Mouse (Mus musculus) frontal cortex, postnatal 25 days (tissue): Measurements from ENCODE around the gene Chrna7.

Experiments used
- DNase-seq, 2 experiments: peaks; one replicate each; pipeline ENCODE4 v3.0.0; 2022; ENCODE audit warnings: low spot score in 2 of 2

Chrna7 gene

DNA sequence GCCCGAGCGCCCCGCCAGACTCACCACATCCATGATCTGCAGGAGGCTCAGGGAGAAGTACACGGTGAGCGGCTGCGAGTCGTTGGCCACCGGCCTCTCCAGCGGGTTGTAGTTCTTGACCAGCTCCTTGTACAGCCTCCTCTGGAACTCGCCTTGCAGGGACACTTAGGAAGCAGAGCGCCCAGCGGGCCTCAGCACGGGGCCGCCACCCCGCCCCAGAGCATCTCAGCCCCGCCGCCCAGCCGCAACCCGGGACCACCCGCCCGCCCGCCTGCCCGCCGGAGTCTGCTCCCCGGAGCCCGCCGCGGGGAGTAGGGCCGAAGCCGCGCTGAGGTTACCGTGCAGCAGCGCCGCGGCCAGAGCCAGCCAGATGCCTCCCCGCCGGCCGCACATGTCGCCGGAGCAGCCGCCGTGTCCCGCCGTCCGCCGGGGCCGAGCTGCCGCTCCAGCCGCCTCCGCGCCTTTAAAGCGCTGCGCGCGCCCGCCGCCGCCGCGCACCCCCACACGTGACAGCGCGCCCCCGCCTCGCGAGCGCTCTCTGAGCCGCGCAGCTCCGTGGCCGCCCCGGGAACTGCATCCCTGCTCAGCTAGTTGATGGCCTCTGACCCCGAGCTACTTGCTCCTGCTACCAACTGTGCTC, at the start of gene Chrna7:
TSS of gene Chrna7 (minus strand) at position 486 of the 640 bp plus-strand sequence.
- peak; percentile 71 to 76 for DNase-seq

DNA sequence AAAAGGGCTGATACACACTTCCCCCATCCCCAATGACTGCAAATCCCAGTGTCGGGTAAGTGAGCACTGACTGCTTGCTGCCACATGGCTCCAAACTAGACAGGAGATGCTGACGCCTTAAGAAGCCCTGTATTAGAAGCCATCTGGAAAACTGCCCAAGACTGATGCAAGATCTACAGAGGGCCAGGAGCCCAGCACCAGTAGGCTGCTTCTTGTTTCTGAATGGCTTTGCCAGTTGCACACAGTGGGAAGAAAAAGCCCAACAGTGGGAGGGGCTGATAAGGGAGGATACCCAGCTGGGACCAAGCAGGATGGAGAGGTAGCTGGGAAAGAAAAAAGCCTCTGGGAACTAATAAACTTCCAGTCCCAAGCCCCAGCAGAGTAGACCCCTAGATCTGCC, 37.0 kb upstream of the Chrna7 start:
- DNase-seq = no peak

DNA sequence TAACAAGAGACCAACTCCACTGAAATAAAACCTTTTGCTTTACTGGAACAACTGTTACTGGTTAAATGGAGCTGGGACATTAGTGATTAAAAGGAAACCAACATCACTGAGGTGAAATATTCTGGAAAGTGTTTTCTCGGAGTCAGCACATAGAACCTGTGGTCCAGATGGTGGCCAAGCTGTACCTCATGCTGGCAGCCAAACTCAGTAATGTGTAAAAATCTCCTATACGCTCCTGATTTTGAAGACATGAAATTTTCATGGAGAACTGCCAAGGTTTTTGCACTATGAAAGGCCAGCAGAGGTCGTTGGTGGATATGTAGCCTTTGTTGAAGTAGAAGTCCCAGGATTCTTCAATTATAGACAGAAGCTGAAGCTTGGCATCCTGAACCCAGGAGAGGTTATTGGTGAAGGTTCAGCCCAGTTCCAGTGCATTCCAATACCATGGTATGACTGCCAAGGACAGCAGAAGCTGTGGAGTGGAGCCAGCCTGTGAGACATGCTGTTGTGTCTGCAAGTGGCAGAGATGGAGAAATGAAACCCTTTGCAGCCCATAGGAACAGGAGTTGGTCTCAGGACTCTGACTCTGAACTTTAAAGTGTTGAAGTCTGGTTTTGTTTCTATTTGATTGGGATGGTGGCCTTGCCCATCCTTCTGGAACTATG, 25.6 kb upstream of the Chrna7 start:
- no peak for DNase-seq

DNA sequence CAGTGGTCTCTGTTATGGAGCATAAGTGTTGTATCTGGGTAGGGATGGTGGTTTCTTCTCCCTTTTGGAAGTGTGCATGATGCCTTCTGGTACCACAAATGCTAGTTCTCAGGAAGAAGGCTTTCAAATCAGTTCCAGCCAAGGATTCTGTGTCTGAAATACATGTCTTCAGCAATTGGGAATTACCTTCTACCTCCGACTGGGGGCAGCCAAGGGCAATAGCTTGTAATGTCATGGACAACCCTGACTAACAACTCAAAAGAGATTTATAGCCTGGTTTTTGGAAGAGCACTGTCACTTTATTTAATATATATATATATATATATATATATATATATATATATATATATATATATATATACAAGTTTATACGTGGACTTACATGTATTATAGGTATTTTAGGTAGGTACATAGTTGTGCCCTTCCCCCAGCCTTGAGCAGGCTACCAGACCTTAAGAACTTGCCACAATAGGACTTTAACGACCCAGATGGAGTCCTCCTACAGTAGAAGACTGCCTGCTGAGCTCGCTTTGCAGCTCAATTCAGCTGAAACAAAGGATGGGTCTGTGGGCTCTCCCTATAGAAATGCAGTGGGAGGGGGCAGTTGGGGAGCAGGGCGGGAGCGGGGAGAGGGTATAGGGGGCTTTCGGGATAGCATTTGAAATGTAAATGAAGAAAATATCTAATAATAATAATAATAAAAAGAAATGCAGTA, 12.9 kb upstream of the Chrna7 start:
- DNase-seq = no peak

DNA sequence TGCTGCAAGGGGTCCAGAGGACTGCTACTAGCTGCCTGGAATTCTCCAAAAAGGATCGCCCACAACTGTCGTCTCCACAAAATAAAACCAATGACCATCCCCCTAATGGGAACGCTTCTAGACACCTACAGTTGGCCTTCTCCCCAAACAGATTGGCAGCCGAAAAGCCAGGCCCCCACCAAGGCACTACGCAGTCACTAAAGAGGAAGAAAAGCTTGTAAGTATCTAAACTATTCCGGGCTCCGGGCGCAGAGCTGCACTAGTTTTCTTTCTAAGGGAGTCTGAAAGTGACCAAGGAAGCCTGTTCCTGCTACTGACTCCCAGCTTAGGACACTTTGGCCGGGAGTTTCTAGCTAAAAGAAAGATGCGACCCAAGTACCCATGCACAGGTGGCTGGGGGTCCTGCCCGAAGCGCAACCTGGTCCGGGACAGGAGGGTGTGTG, 707 bp downstream of the Chrna7 start:
- DNase-seq = no peak

DNA sequence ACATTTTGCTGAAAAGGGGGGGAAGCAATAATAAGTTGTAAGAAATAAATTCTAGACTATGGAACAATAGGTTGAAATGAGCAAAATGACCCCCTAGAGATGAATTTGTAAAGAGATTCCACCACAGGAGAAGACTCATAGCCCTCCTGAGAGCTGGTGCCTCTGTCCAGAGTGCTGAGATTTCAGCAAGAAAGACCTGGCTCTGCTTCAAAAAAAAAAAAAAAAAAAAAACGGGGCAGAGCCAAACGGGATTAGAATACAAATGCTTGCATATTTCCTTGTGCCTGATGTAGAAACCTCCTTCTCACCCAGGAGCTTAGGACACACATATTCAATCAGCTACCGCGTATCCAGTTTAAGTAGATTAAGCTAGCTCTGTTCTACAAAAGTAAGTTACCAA, 2.9 kb downstream of the Chrna7 start:
- no peak for DNase-seq

DNA sequence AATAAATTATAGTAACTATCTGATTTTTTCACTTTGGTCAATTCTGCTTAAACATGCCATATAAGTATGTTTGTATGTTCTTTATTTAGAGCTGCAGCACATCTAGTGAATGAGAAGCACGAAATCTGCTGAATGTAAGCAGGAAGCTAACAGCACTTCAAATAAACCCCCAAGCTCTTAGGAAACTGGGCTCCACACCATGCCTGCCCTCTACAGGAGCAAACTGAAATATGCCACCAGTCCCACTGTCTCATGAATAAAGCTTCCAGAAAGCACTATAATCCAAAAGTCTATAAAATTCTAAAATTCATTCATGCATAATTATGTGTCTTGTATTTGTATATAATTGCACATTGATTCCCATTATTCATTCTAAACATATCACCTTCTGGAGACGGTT, 5.2 kb downstream of the Chrna7 start:
- no peak for DNase-seq

DNA sequence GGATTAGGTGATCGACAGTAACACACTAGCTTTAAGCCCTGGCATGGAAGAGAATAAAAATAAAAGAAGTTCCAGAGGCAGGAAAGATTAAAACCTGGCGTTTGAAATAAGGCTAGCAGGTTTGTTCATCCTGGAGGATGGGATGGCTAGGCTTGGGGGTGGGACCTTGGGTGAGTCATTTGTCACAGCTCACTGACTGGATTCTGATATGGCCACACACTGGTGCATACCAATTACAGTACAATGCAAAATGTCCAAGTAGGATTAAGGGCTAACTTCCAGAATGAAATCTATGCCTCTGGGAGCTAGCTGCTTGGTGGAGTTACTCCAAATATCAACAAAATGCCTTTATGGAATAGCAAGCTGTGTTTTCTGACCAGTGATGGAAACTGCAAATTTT, 16.8 kb downstream of the Chrna7 start:
- DNase-seq = no peak

DNA sequence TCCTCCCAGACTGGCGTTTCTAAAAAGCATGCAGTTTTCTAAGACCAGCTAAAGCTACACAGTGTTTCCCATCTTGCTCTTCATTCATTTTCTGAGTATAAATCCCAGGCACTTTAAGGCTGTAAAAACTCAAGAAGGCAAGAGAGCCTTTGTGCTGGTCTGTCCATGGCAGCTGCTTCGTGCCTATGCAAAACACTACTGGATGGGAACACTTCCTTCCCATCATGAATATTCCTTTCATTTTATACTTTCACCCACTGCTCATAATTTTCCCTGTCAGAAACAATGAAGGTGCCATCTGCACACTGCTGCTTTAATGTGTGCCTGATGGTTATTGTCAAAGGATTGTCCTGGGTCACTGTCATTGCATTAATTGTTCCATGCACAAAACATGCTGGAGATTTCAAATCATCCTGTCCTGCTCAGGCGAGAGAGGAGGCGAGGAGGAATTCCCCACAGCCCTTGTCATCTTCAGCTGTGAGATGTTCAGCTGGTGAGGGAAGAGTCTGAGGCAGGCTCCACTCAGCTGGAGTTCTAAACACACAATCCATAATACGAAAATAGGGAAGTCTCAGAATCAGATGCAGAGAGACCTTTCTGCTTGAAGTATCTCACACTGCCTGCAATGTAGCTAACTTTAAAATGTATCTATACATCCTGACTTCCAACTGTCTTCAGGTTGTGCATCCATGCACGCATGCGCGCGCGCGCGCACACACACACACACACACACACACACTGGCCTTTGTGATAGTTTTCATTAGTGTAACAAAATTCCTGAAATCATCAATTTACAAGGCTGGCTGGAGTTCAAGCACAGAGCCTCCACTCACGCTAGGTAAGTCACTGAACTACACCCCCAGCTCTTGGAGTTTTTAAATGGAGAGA, 22.5 kb downstream of the Chrna7 start:
- DNase-seq = no peak

DNA sequence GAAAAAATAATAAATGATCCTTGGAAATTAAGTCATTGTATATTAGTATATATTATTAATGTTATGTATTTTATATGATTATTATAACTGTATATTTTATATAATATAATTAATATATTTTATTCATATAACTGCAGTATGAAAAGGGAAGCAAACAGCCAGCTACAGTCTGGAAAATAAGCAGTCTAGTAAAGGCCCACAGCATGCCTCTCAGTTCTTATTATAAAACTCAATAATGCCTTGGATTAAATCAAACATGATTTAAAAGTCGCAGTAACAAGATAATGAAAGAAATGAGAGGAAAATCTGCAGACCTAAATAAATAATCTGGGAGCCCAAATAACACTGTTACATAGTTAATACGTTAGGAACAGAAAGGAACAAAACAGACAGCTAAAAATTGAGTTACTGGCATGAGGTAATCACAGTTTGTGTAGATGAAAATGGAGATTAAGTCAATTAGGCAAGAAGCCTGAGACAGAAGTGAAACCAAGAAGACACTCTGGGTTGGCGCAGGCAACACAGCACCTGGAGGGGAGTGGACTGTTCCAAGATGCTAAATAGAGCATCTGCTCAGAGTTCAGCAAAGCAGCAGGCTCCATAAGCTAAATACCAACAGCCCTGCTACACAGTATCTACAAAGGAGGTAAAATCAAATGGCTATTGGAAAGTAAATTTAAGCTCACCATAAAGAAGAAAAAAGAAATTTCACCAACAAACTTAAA, 42.1 kb downstream of the Chrna7 start:
- DNase-seq = no peak

DNA sequence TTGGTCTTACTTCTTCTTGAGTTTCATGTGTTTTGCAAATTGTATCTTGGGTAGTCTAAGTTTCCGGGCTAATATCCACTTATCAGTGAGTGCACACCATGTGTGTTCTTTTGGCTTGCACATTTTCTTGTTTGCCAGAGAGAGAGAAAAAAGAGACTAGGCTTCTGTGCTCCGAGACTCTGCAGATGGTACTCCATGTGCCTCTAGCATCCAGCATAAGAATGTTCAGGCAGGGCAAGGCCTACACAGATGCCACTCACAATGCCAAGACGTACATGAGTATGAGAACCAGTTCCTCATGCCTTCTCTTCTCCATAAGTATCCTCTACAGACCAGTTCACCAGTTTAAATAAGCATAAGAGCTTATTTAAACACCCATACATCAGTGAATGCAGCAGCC, 47.8 kb downstream of the Chrna7 start:
- no peak for DNase-seq

DNA sequence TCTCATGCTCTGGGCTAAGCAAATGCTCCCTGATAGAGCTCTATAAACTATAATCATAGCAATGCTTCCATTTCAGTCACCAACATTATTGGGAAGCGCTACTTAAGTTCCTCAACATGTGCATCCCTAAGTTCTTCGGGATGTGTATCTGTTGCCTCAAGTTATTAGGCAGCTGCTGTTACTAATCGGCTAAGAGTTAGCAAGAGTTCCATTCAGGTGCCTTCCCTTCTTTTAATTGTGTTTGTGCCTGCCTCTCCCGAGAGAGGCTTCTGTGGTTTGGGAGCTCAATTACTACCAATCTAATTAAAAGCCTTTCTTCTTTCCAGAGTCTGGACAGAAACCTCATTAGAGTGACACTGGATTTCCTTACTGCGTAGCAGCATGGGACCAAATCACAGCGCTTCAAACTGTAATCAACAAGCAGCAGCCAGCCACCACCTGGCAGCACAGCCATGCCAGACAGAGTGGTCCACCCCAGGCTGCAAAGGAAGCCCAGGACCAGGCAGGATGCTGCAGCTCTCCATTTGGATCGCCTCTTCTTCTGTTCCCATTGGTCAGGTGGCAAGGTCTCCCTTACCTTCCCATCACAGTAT, 50.0 kb downstream of the Chrna7 start:
- no peak for DNase-seq

DNA sequence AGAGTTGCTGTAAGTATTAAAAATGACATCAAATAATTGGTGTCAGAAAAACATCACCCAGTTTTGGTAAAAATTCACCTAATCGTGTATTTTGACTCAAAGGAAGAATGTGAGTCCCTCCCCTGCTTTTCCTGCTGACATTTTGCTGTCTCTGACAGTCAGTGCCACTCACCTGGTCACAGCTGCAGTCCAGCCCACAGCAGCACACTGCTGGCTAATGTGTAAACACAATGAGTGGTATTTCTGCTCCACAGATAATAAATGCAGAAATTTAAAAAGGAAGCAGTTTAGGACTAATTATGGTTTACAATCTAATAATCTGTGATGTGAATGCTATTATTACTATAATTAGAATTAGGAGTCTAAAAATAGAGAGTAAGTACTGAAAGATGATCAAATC, 59.1 kb downstream of the Chrna7 start:
- DNase-seq = no peak

DNA sequence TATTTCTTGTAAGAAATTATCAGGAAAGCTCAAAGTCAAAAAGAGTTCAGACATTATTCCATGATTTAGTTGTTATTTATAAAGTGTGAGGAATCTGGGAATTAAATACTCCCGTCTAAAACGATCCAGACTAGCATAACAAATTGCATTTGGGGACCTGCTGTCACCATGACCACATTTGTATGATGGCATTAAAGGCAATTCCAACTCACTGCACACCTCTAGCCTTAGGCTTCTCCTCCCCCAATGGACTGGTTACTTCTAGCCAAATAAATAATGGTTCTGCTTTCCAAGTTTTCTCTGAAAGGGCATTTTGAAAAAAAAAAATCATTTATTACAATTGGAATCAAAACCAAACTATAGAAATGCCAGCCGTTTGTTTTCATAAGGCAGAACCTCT, 63.6 kb downstream of the Chrna7 start:
- no peak for DNase-seq

DNA sequence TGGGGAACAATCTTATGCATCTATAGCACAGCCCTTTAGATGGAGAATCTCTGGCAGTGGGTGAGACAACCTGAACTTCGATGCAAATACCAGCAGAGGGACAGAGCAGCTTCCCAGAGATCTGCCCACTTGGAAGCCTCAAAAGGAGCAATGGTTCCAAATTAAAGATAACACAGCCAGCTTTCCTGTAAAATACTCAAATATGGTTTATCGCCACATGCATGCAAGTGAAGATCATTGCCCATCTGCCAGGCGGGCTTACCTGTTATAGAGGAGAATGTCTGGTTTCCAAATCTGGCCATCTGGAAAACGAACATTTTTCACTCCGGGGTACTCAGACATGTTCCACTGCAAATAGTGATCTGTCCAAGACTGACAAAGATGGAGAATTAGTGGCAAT, 64.0 kb downstream of the Chrna7 start:
- no peak for DNase-seq

DNA sequence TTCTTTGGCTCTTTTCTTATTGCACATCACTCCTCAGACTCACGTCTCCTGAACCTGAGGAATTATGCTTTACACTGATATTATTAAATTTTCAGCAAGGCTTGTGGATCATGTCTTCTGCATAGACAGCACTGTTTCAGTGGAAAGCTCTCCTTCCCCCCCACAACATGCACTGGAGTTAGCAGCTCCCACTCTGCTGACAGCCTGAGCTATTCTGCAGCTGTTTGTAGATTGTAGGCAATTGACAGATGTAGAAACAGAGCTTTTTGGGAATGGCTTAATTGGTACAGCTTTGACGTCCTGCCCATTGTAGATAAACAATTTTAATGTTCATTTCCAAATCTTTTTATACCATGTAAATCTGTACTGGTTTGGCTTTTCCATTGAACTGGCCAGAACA, 89.8 kb downstream of the Chrna7 start:
- DNase-seq = no peak

DNA sequence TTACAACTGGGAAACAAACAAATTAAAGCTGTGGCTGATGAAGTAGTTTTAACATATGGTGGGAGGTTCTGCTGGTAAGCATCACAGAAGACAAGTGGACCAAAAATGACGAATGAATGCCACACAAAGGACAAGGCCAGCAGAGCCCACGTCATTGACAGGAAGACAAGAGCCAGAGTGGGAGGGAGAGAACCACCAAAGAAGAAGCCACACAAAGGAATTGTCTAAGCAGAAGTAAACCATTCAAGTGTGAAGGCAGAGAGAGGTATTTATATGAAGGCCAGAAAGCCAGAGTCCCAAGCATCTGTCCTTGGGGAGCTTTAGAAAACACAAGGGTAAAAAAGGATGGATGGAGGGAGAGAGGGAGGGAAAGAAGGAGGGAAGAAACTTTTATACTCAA, 98.7 kb downstream of the Chrna7 start:
- no peak for DNase-seq

DNA sequence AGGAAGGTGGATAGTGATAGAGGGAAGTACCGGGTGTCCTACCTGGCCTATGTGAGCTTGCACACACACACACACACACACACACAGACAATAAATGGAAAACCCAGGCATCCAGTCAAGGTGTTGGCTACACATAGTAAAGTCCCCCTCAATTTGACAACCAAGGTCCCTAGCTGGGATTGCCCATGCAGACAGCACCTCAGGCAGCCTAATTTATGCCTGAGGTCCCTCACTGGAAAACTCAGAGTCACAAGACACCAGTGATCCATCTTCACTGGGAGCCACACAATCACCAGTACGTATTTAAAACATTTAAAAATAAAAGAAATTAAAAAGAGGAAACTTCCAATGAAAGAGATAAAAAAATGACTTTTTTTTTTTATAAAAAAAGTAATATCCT, 99.1 kb downstream of the Chrna7 start:
- no peak for DNase-seq

DNA sequence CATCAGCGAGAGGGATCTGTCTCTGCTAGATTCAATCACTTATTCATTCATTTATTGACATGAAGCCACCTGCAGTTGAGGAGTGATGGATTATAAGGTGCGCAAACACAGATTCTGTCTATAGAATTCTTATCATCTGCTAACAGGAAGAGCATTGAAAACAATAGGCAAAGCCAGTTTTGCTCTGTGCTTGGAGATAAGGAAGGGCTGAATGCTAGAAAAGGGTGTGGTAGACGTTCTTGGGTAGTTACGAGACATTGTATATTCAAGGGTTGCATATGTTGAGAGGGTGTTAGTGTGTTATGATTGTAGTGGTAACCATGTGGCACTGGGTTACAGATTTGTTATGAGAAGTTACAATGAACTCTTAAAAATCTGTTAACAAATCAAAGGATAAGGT, 103.0 kb downstream of the Chrna7 start:
- DNase-seq = no peak

DNA sequence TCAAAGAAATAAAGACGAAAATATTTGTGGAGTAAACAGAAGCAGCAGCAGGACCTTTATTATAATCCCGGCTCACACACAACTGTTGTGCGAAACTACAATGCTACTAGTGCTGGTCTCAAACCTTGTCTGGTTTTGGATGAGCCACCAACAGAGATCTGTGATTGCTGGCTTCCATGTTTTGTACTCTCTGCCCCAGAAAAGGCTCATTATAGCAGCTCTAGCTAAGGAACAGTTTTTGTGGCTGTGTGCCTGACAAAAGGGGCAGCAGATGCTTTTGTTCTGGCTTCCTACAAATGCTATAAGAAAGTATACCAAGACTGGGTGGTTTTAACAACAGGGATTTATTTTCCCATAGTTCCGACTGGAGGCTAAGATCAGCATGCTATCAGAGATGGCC, 126.4 kb downstream of the Chrna7 start:
- no peak for DNase-seq

DNA sequence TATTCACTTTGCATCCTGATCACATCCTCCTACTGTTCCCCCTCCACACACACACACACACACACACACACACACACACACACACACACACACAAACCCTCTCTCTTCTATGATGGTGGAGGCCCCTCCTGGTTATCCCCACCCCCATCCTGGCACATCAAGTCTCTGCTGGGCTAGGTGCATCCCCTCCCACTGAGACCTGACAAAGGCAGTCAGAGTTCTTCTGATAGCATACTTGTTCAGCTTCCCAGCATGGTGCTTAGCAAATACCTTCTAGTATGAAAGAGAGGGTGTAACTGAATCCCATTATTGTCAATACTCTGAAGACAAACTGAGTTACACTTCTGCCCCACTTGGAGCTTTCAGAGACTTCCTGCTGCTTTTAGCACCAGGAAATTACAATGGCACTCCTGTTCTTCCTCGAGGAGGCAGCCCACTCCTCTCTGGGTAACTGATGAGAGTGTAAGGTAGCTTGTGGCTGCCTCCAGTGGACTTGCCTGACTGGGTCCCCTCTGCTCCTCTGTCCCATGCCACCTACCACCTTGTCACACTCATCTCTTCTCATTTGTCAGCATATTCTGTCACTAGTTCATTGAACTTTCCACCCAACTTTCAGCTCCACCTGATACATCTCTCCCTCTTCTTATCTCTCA, 127.9 kb downstream of the Chrna7 start:
- no peak for DNase-seq
